Mouse (Mus musculus) neutrophil, adult 5-6 weeks (primary cell): ENCODE results near the gene Pus7l. TPM values are rescaled to one million over a fixed set of nuclear protein-coding genes. Genes with fewer than 3 reads are reported as not detected.

Experiments
- ATAC-seq: fragments of 151-379, 151-347 bp; 2 replicates; pipeline ENCODE4 v1.8.0; 2017; ENCODE audit warnings: mild to moderate bottlenecking, moderate TSS enrichment; ENCODE audit not compliant: insufficient number of reproducible peaks, poor library complexity, low FRiP score, severe bottlenecking; ENCODE audit errors: extremely low read depth
- total RNA-seq: library from RNA; stranded (forward); fragments of 200-1000 nt; gene quantifications from 2 replicates; pipeline ENCODE4 v1.2.3, GENCODE M21; 2017

Pus7l gene
- total RNA-seq, 1 experiment from 2014 or later, result 4.5 TPM

- ATAC-seq, result no peak
Measured at GRCm38 (mm10) chr15:94482555-94482954, 60.8 kb downstream of the Pus7l start.

DNA sequence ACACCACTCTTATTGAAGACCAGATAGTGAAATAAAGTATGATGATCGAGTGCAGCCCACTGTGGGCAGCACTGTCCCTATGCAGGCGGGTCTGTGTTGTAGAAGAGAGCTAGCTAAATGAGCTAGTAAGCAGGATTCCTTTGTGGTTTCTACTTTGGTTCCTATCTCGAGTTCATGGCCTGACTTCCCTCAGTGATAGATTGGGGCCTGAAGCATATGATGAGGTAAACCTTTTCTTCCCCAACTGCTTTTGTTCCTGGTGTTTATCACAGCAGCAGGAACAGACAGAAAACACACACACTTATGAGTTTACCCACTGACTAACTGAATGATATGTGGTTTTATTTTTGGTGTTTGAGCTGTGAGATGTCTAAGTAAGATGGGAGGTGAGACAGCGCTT is 62.6 kb downstream of the Pus7l start:
- ATAC-seq, result no peak

DNA sequence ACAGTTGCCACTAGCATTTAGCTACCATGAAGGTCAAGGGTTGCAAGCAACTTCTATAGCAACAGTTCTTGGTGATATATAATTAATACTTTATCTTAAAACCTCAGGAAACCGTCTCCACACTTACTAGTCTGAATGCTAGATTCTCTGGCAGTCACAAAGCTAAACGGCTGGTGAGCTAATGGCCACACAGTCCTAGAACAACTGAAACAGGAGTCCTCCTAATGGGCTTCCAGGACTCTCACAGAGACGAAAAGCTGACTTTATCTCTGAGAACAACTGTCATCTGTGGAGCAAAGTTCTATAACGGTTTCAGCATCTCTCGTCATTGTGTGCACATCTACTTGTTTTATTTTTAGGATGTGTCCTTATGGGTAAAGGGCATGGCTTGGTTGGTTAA is 63.1 kb downstream of the Pus7l start:
- no peak for ATAC-seq

GRCm38 (mm10) chr15:94479513-94480136 is 63.7 kb downstream of the Pus7l start:
- no peak for ATAC-seq

GRCm38 (mm10) chr15:94478706-94479105 is 64.6 kb downstream of the Pus7l start:
- no peak for ATAC-seq

DNA sequence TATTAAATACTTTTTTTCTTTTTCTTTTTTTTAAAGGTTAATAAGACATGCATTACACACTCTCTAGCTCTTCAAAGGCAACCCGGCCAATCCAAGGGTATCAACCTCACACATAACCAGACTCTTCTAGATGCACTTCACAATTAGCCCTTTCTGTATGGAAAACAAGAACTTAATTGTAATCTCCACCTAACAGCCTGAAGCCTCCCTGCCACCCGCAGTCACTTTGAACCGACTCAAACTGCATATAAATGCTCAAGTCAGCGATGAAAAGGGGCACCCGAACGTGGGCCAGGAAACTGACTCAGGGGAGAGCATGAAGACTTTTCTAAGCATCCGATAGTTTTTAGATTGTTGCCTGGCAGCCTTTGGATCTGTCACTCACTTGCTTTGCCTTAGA is 66.1 kb downstream of the Pus7l start:
- ATAC-seq, result no peak

GRCm38 (mm10) chr15:94475975-94476374 is 67.4 kb downstream of the Pus7l start:
- no peak for ATAC-seq

Other genes with a start within 250 kb of the Pus7l start
- gene Adamts20, start 78.1 kb downstream of the Pus7l start, total RNA-seq, result not detected in 2 replicates
- 60.6 and 67.9 TPM in 2 replicates for gene Irak4, start 96 bp upstream of the Pus7l start, total RNA-seq
- 32.4 and 36.1 TPM in 2 replicates for gene Twf1, start 46.3 kb upstream of the Pus7l start, total RNA-seq
- gene Tmem117, start 85.7 kb upstream of the Pus7l start, total RNA-seq, result 0.25 TPM in 1 of 2 replicates, not detected in the other